Mouse (Mus musculus): Measurements from ENCODE around the gene Pnpla5. TPM values are rescaled to one million over a fixed set of nuclear protein-coding genes. Genes with fewer than 3 reads are reported as not detected.
A peak's percentile ranks its signal among the peaks of the same experiment; 100 is the strongest.
"Not testable (repeated sequence)": the region's sequence is repeated elsewhere in the genome, so short reads cannot be mapped to it uniquely, and the experiment has no call there.

The Pnpla5 gene
- total RNA-seq, 2 experiments from 2014 or later = not detected

- no peak for DNase-seq (ENCODE audit: extremely low spot score in 1 of 2, low spot score in 2 of 2)
- intact Hi-C loops (cut with DNase I) = loop anchor here (5.0 kb wide), 2 partner anchors 43 to 503 kb away; partner anchors contain the start of gene Pnpla3
Observed at GRCm38 (mm10) chr15:84124086-84124485, 1.1 kb upstream of the Pnpla5 start.

DNA sequence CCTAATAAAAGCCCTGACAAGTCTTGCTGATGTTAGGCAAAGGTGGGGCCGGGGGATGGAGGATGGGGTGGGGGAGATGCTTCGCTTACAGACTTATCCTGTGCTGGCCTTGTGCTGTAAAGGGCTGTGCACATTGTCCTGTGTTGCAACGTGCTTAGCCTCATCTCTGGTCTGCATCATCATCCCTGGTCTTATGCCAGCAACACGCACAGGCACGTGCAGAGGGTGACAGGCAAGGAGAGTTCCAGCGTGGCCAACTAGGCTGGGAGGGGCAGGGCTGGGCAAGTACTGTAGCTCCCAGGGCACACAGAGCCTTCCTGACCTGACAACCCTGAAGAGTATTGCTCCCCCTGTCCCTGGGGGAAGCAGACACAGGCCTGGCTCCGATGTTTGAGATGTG, 1.9 kb downstream of the Pnpla5 start:
- no peak for DNase-seq (ENCODE audit: extremely low spot score in 1 of 2, low spot score in 2 of 2)
- intact Hi-C loops (cut with DNase I) = loop anchor here (5.0 kb wide), 2 partner anchors 46 to 506 kb away; partner anchors contain the start of gene Pnpla3

DNA sequence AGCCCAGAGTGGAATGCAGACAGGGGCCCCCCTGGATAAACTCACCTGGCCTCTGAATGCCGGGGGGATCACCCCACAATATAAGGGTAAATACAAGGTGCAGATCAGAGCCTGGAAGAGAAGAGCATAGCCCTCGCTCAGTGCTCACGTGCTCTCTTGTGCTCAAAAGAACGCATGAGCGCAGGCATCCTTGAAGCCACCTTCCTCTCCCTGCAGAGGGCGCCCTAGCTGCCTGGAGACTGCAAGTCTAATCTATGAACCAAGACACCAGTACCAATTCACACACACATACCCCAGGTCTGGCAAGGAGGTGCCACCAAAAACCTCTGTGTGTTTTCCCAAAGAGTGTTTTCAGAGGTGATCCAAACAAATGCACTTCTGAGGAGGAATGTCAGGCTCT, 2.4 kb downstream of the Pnpla5 start:
- intact Hi-C loops (cut with DNase I) = loop anchor here (5.0 kb wide), 2 partner anchors 47 to 507 kb away; partner anchors contain the start of gene Pnpla3
- DNase-seq (ENCODE audit: extremely low spot score in 1 of 2, low spot score in 2 of 2) = peak in 1 of 2 experiments; percentile 45

GRCm38 (mm10) chr15:84116466-84116865, 6.5 kb downstream of the Pnpla5 start:
- intact Hi-C loops (cut with DNase I) = no loop called here

DNA sequence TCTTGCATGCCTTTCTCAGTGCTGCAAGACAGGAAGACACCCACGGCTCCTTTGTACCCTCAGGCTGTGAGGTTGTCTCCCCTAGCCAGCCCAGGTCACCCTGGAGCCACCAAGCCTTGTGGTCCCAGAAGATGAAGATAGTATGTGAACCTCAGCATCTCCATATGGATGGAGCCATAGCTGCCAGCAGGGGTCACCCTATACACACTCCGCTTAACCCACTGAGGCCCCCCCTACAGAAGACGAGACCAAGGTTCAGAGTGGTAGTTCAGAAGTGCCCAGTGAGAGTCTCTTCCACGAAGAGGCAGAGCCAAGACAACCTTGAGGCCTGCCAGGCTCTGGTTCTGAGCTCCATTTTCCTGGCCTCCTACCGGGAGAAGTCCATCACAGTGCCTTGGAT, 7.2 kb downstream of the Pnpla5 start:
- DNase-seq (ENCODE audit: extremely low spot score in 1 of 2, low spot score in 2 of 2) = no peak
- intact Hi-C loops (cut with DNase I) = no loop called here

More at GRCm38 (mm10) chr15:84116466-84116865, 6.5 kb downstream of the Pnpla5 start:
- no peak for DNase-seq (ENCODE audit: extremely low spot score in 1 of 2, low spot score in 2 of 2)

GRCm38 (mm10) chr15:84113873-84114272, 9.1 kb downstream of the Pnpla5 start:
- intact Hi-C loops (cut with DNase I) = no loop called here
- DNase-seq (ENCODE audit: extremely low spot score in 1 of 2, low spot score in 2 of 2) = no peak

DNA sequence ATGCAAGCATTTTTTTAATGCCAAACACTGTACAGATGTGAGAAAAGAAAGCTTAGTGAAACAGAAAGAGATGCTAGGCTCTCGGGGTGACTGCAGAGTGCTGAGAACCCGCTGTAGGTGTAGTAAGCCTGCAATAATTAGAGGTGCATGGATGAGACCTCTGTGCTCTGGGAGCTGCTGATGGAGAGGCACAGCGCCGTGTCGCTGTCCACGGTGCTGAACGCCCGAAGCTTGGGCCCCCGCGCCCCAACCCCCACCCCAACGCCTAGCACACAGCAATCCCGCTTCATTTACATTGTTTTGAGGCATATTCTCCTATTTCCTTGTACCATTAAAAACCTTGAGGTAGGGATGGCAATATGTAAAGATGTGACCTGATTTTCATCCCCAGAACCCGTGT, 14.1 kb downstream of the Pnpla5 start:
- intact Hi-C loops (cut with DNase I) = no loop called here
- DNase-seq (ENCODE audit: extremely low spot score in 1 of 2, low spot score in 2 of 2) = no peak

DNA sequence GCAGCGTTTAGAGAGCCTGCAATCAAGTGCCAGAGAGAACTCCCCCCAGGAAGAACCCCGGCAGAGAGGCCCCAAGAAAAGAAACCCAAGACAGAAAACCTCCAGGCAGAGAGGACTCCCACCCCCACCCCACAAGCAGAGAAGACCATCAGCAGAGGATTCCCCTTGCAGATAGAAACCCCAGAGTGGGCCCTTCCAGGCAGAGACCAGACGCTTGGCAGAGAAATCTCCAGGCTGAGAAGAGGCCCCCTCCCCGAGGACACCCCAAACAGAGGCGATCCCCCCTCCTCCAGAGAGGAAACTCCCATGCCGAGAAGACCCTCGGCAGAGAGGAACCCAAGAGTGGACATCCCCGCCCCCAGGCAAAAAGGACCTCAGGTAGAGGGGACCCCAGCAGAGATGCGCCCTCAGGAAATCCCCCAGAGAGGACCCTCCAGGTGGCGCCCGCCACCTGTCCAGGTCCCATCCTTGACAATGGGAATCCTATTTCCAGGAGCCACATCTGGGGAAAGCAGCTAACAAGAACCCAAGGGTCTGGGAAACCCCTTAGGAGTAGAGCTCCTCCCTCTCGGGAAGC, 17.0 kb downstream of the Pnpla5 start:
- no peak for DNase-seq (ENCODE audit: extremely low spot score in 1 of 2, low spot score in 2 of 2)

DNA sequence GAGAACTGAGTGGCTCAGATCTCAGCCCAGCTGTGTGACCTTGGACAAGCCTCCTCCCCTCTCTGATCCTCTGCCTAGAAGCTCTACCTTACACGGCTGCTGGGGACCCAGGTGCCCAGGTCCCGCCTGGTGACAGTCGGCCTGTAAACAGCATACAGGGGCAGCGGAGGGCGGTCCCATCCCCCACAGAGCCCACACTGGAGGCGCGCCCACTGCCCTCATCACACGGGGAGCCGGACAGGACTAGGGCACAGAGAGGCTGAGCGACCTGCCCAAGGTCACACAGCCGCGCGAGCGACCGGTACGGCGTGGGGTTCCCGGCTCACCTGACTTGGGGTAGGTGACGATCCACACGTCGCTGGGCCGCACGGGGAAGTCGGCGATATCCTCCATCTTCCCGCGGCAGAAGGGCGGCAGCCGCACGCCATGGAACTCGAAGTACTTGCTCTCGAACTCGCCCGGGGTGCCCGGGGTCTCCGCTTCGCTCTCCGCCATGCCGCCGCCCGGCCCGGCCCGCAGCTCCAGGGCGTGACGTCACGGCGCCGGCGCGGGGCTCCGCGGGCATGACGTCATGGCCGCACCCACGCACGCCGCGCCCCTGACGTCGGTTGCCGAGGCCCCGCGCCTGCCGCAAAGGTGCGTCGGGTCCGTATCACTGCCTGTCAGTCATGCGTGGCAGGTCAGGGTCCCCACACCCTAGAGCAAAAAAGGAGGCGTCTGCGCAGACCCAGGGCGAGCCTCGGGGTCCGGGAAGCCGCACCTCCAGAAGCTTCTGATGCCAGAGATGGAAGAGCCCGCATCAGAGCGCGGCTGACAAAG, 17.7 kb downstream of the Pnpla5 start, which contains the start of gene Sult4a1:
Sult4a1 (minus strand) TSS at position 650 of the 819 bp plus-strand sequence.
- DNase-seq (ENCODE audit: extremely low spot score in 1 of 2, low spot score in 2 of 2) = peak; percentile 28 to 79
- intact Hi-C loops (cut with DNase I) = no loop called here

More for the DNA sequence above, 17.0 kb downstream of the Pnpla5 start:
- intact Hi-C loops (cut with DNase I) = no loop called here

DNA sequence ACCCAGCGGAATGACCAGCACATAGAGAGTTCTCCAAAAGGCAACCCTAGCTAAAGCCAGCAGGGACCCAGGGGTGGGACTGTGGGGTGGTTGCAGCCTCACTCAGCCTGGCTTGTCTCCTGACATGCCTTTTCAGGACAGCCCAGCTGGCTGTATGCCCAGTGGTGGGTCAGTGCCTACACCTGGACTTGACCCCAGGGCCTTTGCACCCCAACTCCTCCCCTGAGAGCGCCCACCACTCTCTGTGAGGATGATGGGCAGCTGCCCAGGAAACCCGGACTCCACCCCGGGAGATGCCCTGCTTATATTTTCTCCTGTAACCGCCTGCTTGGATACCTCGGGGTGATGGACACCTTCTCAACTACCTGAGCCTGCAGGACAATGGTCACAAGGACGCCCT, 18.3 kb downstream of the Pnpla5 start:
- DNase-seq (ENCODE audit: extremely low spot score in 1 of 2, low spot score in 2 of 2) = peak in 1 of 2 experiments; percentile 60
- intact Hi-C loops (cut with DNase I) = no loop called here

DNA sequence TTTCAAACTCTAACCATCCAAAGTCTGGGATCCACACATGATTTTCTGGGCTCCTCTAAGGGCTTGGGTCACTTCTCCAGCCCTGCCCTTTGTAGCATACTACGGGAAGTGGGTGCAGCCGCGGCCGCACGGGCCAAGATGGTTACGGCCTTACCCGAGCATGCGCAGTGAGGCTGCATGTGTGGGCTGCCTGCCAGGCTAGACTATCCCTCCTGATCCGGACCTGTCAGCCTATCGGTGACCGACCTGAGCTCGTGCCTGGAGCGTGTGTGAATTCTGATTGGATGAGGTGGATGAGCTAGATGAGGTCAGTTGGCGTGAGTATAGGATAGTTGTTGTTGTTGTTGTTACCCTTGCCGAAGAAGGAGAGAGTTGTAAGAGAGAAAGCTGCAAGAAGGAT, 25.4 kb downstream of the Pnpla5 start:
- DNase-seq (ENCODE audit: extremely low spot score in 1 of 2, low spot score in 2 of 2); intact Hi-C loops (cut with DNase I): not testable (repeated sequence)

DNA sequence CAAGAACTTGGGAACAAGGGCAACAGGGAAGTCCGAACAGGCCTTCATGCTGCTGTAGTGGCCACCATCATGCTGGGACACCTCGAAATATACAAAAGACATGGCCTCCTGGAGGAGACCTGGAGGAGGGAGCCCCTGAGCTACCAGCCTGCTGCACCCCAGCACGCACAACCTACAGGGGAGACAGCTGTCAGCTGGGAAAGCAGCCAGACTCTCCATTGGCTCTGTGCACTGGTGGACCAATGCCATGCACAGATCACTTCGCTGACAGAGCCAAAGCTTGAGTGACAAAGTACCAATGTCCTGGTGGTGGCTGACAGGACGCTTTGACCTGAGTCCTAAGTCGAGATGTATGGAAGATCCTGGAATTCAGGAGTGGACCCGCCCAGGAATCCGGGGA, 26.9 kb downstream of the Pnpla5 start:
- intact Hi-C loops (cut with DNase I) = no loop called here
- no peak for DNase-seq (ENCODE audit: extremely low spot score in 1 of 2, low spot score in 2 of 2)

DNA sequence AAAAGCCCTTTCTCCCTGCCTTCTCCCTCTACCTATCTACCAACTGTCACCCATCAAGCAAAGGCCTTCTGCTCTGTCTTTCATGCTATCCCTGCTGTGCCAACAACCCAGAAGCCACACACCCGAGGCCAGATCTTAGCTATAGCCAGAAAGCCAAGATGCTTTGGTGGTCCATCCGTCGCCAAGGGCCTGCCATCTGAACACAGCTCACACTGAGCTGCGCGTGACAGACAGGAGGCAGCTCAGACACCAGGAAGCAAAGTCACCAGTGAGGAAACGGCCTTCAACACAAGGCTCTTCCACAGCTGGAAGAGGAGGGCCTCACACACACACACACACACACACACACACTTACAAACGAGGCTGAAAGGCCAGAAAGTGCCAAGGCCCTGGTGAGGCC, 28.1 kb downstream of the Pnpla5 start:
- intact Hi-C loops (cut with DNase I) = no loop called here
- no peak for DNase-seq (ENCODE audit: extremely low spot score in 1 of 2, low spot score in 2 of 2)

DNA sequence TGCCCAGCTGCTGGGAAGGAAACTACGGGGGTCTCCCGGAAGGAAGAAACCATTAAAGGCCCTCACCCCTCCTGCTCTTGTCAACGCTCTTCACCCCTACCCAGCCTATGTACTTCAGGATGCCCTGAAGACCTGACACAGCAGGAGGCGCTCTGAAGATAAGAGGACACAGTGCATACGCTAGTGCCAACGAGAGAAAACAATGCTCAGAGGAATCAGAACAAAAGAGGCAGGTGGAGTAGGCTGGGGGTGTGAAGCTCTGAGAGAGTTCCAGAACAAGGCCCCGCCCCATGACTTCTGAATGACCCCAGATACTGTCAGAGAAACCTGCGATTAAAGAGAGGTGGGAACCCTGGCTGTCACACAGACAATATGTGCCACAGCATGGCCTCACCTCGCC, 36.2 kb downstream of the Pnpla5 start:
- intact Hi-C loops (cut with DNase I) = no loop called here
- no peak for DNase-seq (ENCODE audit: extremely low spot score in 1 of 2, low spot score in 2 of 2)

DNA sequence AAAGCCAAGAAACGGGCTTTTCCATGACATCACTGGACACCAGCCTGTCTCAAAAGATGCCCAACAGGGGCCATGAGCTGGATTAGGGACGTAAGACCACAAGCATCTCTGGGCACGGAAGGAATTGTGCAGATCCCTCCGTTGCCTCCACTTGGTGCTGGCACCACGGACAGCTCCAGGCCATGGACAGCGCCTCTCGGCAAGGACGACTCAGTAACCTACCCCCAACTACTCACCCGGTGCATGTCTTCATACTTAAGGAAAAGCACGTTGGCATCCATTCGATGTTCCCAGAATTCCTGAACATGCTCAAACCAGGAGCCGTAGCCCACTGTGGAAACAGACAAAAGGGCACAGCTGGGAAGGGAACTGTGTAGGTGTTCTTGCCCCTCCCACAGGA, 36.6 kb downstream of the Pnpla5 start:
- DNase-seq (ENCODE audit: extremely low spot score in 1 of 2, low spot score in 2 of 2) = no peak
- intact Hi-C loops (cut with DNase I) = no loop called here

DNA sequence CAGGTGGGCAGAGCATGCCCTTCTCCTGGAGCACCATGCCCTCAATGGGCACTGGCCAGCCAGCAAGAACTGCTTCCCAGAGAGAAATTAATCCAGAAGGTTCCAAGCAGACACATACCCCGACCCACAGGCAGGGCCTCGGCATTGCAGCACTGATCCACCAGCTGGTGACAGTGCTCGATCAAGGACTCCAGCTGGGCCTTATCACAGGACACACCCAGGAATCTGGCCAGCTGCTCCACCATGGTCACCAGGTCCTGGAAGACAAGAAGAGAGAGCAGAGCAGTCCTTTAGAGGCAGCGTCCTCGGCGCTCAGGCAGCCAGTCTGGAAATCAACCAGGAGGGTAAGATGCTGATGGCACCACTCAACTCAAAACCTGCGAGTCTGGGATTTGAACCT, 42.9 kb downstream of the Pnpla5 start:
- DNase-seq (ENCODE audit: extremely low spot score in 1 of 2, low spot score in 2 of 2) = no peak
- intact Hi-C loops (cut with DNase I) = no loop called here

DNA sequence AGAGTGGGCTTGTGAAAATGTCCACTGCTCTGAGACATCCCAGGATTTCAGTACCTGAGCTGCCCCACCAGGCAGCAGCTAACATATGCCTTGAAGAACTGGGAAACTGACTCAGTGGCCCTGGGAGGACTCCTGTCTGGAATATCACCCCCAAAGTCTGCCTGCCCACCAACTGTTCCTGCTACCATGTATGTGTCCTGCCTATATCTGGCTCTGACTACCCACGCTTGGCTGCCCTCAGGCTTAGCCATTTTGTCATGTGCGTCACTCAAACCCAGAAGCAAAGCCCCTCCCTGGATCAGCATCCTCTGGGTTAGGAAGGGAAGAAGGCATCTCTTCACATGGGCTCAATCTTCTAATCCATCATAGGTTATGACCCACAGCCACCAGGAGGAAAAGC, 43.5 kb downstream of the Pnpla5 start:
- DNase-seq (ENCODE audit: extremely low spot score in 1 of 2, low spot score in 2 of 2) = no peak
- intact Hi-C loops (cut with DNase I) = no loop called here

GRCm38 (mm10) chr15:84078667-84079066, 44.3 kb downstream of the Pnpla5 start:
- intact Hi-C loops (cut with DNase I) = no loop called here
- no peak for DNase-seq (ENCODE audit: extremely low spot score in 1 of 2, low spot score in 2 of 2)

DNA sequence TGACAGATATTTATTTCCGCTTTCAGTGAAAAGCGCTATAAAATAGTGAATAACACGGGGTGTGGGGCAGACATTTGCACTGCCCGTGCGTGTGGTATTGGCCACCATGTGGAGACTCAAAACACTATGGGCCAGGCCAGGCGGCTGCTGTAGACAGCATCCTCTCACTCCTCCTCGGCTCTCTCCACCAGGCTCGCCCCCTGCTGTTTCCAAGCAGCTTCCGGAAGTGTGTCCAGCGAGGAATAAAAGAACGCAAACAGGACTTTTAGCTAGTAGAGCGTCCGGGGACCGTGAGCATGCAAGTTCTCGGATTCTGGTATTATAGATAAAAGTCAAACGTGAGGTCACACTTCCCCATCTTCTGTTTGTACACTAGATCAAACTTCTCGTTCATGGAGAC, 45.8 kb downstream of the Pnpla5 start:
- DNase-seq (ENCODE audit: extremely low spot score in 1 of 2, low spot score in 2 of 2) = peak in 1 of 2 experiments; percentile 61
- intact Hi-C loops (cut with DNase I) = no loop called here

DNA sequence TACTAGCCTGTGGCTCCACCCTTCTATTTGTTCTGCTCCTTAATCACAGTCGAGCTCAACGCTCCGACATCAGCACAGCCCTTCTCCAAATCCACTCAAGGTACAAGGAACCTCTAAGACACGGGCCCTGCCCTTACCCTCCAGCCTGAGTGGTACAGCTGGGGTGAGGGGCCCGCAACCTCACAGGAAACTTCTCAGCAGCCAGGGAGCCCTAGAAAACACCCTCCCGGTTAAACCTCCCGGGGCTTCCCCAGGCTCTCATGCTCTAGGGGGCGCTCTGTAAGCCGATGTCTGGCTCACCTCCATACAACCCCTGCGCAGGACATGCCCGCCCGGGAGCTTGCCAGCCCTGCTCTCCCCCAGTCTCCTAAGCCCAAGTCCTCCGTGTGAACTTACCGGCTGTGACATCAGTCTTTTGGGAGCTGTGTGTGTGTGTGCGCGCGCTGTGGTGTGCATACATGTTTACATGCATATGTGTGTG, 48.2 kb downstream of the Pnpla5 start:
- peak in 1 of 2 experiments; percentile 70 for DNase-seq (ENCODE audit: extremely low spot score in 1 of 2, low spot score in 2 of 2)
- intact Hi-C loops (cut with DNase I) = loop anchor here (5.0 kb wide), 2 partner anchors 312 to 558 kb away; no protein-coding TSS in a partner anchor

Data from left cerebral cortex, postnatal 10 days (tissue).